Mouse (Mus musculus): ENCODE results near the gene Sorbs1.

- TF ChIP-seq CTCF (IDR thresholded peaks at IDR 0.05; ENCODE audit: borderline replicate concordance, insufficient read depth, low read depth, low read length): no peak
- no peak for TF ChIP-seq POLR2A (IDR thresholded peaks at IDR 0.05; ENCODE audit: borderline replicate concordance, insufficient read depth, low read length)
Observed at GRCm38 (mm10) chr19:40490765-40491164, 22.8 kb downstream of the Sorbs1 start.

All from cerebellum, adult 2 months (tissue).